ENCODE assay signal across 11 mouse cellular contexts in the genomic region with DNA sequence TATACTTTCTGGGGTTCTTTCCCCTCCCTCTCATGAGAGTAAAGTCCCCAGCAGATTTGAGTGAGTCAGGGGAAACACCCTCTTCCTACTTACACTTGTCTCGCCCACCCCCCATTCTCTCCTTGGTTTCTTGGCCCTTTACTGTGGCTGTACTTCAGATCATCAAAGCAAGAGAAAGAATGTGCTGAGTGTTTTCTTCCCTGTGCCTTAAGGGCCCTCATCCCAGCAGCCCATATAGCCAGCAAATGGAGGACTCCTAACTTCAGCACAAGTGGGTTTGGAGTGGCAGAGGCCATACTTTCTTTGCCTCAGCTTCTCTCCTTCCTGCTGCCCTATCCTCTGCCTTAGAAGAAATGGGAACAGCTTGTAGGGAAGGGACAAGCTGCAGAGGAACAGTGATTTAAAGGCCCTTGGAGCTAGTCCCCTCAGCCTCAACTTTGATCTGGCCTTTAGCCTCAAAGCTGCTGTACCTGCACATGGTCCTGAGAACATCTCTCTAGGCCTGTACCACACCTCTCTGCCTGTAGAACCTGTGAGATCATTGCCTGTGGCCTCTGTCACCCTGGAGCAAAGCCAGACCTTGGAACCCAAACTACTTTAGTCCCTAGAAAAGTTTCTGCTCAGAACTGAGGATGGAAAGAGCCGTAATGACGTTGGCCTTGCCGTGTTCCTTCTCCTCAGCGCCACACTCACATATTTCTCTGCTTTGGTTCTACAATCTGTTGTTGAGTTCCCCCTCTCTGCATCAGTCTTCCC. TPM values are rescaled to one million over a fixed set of nuclear protein-coding genes. Genes with fewer than 3 reads are reported as not detected.
DNase-seq lines count a peak whose midpoint lies in the region; ATAC-seq and TF ChIP-seq lines count a peak whose summit lies in the region.
"Had no signal": no experiment of that assay in that cellular context is flagged by ENCODE, and none has a peak within 500 bp of the region (broad histone marks: within the 10 kb centered on the region; RNA-seq: fewer than 3 reads in every experiment).

No protein-coding gene starts in this region.

- no peak for TF ChIP-seq CTCF in kidney, postnatal 0 days (IDR thresholded peaks at IDR 0.05; ENCODE audit: low read depth)
- TF ChIP-seq CTCF in intestine, postnatal 0 days (IDR thresholded peaks at IDR 0.05; ENCODE audit: low read depth), result no peak
- no peak for TF ChIP-seq CTCF in midbrain, postnatal 0 days (IDR thresholded peaks at IDR 0.05)

- H3K27me3 ChIP-seq in kidney, postnatal 0 days (ENCODE audit: insufficient read depth, low read length), result no peaks in the 10 kb centered on the region
- no peaks in the 10 kb centered on the region for H3K27me3 ChIP-seq in forebrain, embryonic 11.5 days (ENCODE audit: control insufficient read depth, insufficient read depth, low read length)
- no peaks in the 10 kb centered on the region for H3K27me3 ChIP-seq in intestine, postnatal 0 days (replicated peaks; ENCODE audit: control insufficient read depth, insufficient read depth, low read length)
- H3K27me3 ChIP-seq in midbrain, postnatal 0 days (ENCODE audit: insufficient read depth, low read length), result no peaks in the 10 kb centered on the region

- ATAC-seq in kidney, postnatal 0 days (replicated peaks; ENCODE audit: low FRiP score, low read depth), result no peak
- no peak for ATAC-seq in forebrain, embryonic 11.5 days (replicated peaks; ENCODE audit: low FRiP score)
- ATAC-seq in intestine, postnatal 0 days, result no peak
- no peak for ATAC-seq in midbrain, postnatal 0 days (ENCODE audit: low FRiP score)

- no peaks in the 10 kb centered on the region for H3K9me3 ChIP-seq in kidney, postnatal 0 days (replicated peaks; ENCODE audit: low read length)
- no peaks in the 10 kb centered on the region for H3K9me3 ChIP-seq in forebrain, embryonic 11.5 days (ENCODE audit: control insufficient read depth, low read length)
- no peaks in the 10 kb centered on the region for H3K9me3 ChIP-seq in intestine, postnatal 0 days (ENCODE audit: control insufficient read depth)
- no peaks in the 10 kb centered on the region for H3K9me3 ChIP-seq in midbrain, postnatal 0 days (ENCODE audit: low read length)

- H3K4me2 ChIP-seq in kidney, postnatal 0 days (ENCODE audit: low read length), result no peak overlapping the region
- H3K4me2 ChIP-seq in forebrain, embryonic 11.5 days (ENCODE audit: low read depth, low read length, severe bottlenecking), result peak overlapping the region; percentile 56
- no peak overlapping the region for H3K4me2 ChIP-seq in intestine, postnatal 0 days (replicated peaks; ENCODE audit: low read depth)
- no peak overlapping the region for H3K4me2 ChIP-seq in midbrain, postnatal 0 days (ENCODE audit: low read depth, low read length, poor library complexity, severe bottlenecking)

- H3K27ac ChIP-seq in kidney, postnatal 0 days, result 0 out of 2 replicates have a peak overlapping the region, but pooled peaks have one; percentile 73
- H3K27ac ChIP-seq in forebrain, embryonic 11.5 days (ENCODE audit: low read depth, low read length), result peak overlapping the region; percentile 99
- H3K27ac ChIP-seq in intestine, postnatal 0 days (ENCODE audit: low read depth, low read length), result 0 out of 2 replicates have a peak overlapping the region, but pooled peaks have one; percentile 15
- H3K27ac ChIP-seq in midbrain, postnatal 0 days (ENCODE audit: low read depth, low read length), result peak overlapping the region; percentile 97

- H3K36me3 ChIP-seq in kidney, postnatal 0 days (ENCODE audit: insufficient read depth, low read length), result 0 out of 2 replicates have a peak, but pooled peaks cover 12% of the 10 kb centered on the region
- no peaks in the 10 kb centered on the region for H3K36me3 ChIP-seq in forebrain, embryonic 11.5 days (ENCODE audit: control insufficient read depth, insufficient read depth, low read length)
- peaks cover 46% of the 10 kb centered on the region for H3K36me3 ChIP-seq in intestine, postnatal 0 days (ENCODE audit: control insufficient read depth, insufficient read depth)
- H3K36me3 ChIP-seq in midbrain, postnatal 0 days (ENCODE audit: insufficient read depth, low read length), result peaks cover 6% of the 10 kb centered on the region; the same call in 1 of the 2 replicates

- no peak for DNase-seq in kidney, postnatal 0 days (ENCODE audit: low spot score)
- DNase-seq in kidney, postnatal 25 days, result no peak
- DNase-seq in forebrain, embryonic 11.5 days (ENCODE audit: low spot score), result no peak
- no peak for DNase-seq in midbrain, postnatal 0 days (ENCODE audit: low spot score)
- no peak for DNase-seq in urinary bladder, postnatal 36 days (ENCODE audit: low spot score in 2 of 2)
- DNase-seq in liver, result no peak
- no peak for DNase-seq in spleen, adult 12 weeks (ENCODE audit: low spot score)
- DNase-seq: heart, postnatal 10 days had no signal

- no peak overlapping the region for H3K9ac ChIP-seq in kidney, postnatal 0 days (ENCODE audit: low read depth, low read length)
- H3K9ac ChIP-seq in forebrain, embryonic 11.5 days (ENCODE audit: low read length), result peak overlapping the region; percentile 60
- H3K9ac ChIP-seq in intestine, postnatal 0 days (ENCODE audit: low read depth, low read length), result no peak overlapping the region
- peak overlapping the region; percentile 53; the same call in 1 of the 2 replicates for H3K9ac ChIP-seq in midbrain, postnatal 0 days (replicated peaks; ENCODE audit: low read length, poor library complexity, severe bottlenecking)

- H3K4me1 ChIP-seq in kidney, postnatal 0 days (replicated peaks; ENCODE audit: insufficient read depth, low read length), result peaks cover 55% of the 10 kb centered on the region
- H3K4me1 ChIP-seq in forebrain, embryonic 11.5 days (replicated peaks; ENCODE audit: control insufficient read depth, insufficient read depth, low read length), result peaks cover 64% of the 10 kb centered on the region
- H3K4me1 ChIP-seq in intestine, postnatal 0 days (replicated peaks; ENCODE audit: control insufficient read depth, insufficient read depth, low read length), result peaks cover 3% of the 10 kb centered on the region; the same call in 1 of the 2 replicates
- peaks cover 42% of the 10 kb centered on the region for H3K4me1 ChIP-seq in midbrain, postnatal 0 days (ENCODE audit: insufficient read depth, low read length)

- no peak overlapping the region for H3K4me3 ChIP-seq in kidney, postnatal 0 days (replicated peaks; ENCODE audit: low read depth, low read length)
- H3K4me3 ChIP-seq in forebrain, embryonic 11.5 days (ENCODE audit: low read depth, low read length), result no peak overlapping the region
- no peak overlapping the region for H3K4me3 ChIP-seq in intestine, postnatal 0 days (ENCODE audit: low read depth, low read length)
- no peak overlapping the region for H3K4me3 ChIP-seq in midbrain, postnatal 0 days (ENCODE audit: low read depth, low read length)

- WGBS in kidney, postnatal 0 days, result 65% methylated on average over 5 of the region's 5 CpGs
- 76% methylated on average over 5 of the region's 5 CpGs for WGBS in forebrain, embryonic 11.5 days
- WGBS in intestine, postnatal 0 days, result 80% methylated on average over 5 of the region's 5 CpGs
- 50% methylated on average over 5 of the region's 5 CpGs for WGBS in midbrain, postnatal 0 days

RNA-seq across cellular contexts. Expression of a gene that starts 11.4 kb away (rescaled TPM):
- 0.47 and 0.65 TPM in 2 replicates for polyA plus RNA-seq in kidney, postnatal 0 days (2015; fragmentation: Nextera tagmentation; extraction: Ambion mirVana)
- not detected in 2 replicates for polyA plus RNA-seq in forebrain, embryonic 11.5 days (2014; fragmentation: Nextera tagmentation; extraction: Ambion mirVana)
- not detected in 2 replicates for polyA plus RNA-seq in intestine, postnatal 0 days (2015; fragmentation: Nextera tagmentation; extraction: Ambion mirVana)
- 0.27 TPM in 1 of 2 replicates, not detected in the other for total RNA-seq in midbrain, postnatal 0 days (2014; rRNA removed)
- polyA plus RNA-seq in midbrain, postnatal 0 days (2015; fragmentation: Nextera tagmentation; extraction: Ambion mirVana), result 0.29 and 0.37 TPM in 2 replicates
- total RNA-seq: heart, postnatal 10 days; neutrophil, adult 5-6 weeks had no signal

RNA-seq across cellular contexts. Expression of a gene that starts 26.5 kb away (rescaled TPM):
- polyA plus RNA-seq in kidney, postnatal 0 days (2015; fragmentation: Nextera tagmentation; extraction: Ambion mirVana), result 237 and 263 TPM in 2 replicates
- 265 TPM in 2 replicates for polyA plus RNA-seq in forebrain, embryonic 11.5 days (2014; fragmentation: Nextera tagmentation; extraction: Ambion mirVana)
- polyA plus RNA-seq in intestine, postnatal 0 days (2015; fragmentation: Nextera tagmentation; extraction: Ambion mirVana), result 248 and 253 TPM in 2 replicates
- total RNA-seq in midbrain, postnatal 0 days (2014; rRNA removed), result 127 and 151 TPM in 2 replicates
- 178 and 184 TPM in 2 replicates for polyA plus RNA-seq in midbrain, postnatal 0 days (2015; fragmentation: Nextera tagmentation; extraction: Ambion mirVana)

RNA-seq across cellular contexts. Expression of a gene that starts 40.8 kb away (rescaled TPM):
- polyA plus RNA-seq in kidney, postnatal 0 days (2015; fragmentation: Nextera tagmentation; extraction: Ambion mirVana), result 1.9 and 2.8 TPM in 2 replicates
- 6.6 and 7.6 TPM in 2 replicates for polyA plus RNA-seq in forebrain, embryonic 11.5 days (2014; fragmentation: Nextera tagmentation; extraction: Ambion mirVana)
- 0.82 and 0.90 TPM in 2 replicates for polyA plus RNA-seq in intestine, postnatal 0 days (2015; fragmentation: Nextera tagmentation; extraction: Ambion mirVana)
- 0.99 and 3.2 TPM in 2 replicates for total RNA-seq in midbrain, postnatal 0 days (2014; rRNA removed)
- 0.26 and 0.32 TPM in 2 replicates for polyA plus RNA-seq in midbrain, postnatal 0 days (2015; fragmentation: Nextera tagmentation; extraction: Ambion mirVana)
- total RNA-seq: left cerebral cortex, postnatal 10 days had no signal

RNA-seq across cellular contexts. Expression of a gene that starts 40.9 kb away (rescaled TPM):
- polyA plus RNA-seq in kidney, postnatal 0 days (2015; fragmentation: Nextera tagmentation; extraction: Ambion mirVana), result 11.3 and 11.8 TPM in 2 replicates
- 27.4 and 27.8 TPM in 2 replicates for polyA plus RNA-seq in forebrain, embryonic 11.5 days (2014; fragmentation: Nextera tagmentation; extraction: Ambion mirVana)
- 2.9 and 3.1 TPM in 2 replicates for polyA plus RNA-seq in intestine, postnatal 0 days (2015; fragmentation: Nextera tagmentation; extraction: Ambion mirVana)
- 22.0 and 26.5 TPM in 2 replicates for total RNA-seq in midbrain, postnatal 0 days (2014; rRNA removed)
- 26.9 and 28.8 TPM in 2 replicates for polyA plus RNA-seq in midbrain, postnatal 0 days (2015; fragmentation: Nextera tagmentation; extraction: Ambion mirVana)

RNA-seq across cellular contexts. Expression of a gene that starts 58.8 kb away (rescaled TPM):
- polyA plus RNA-seq in kidney, postnatal 0 days (2015; fragmentation: Nextera tagmentation; extraction: Ambion mirVana), result 705 and 720 TPM in 2 replicates
- polyA plus RNA-seq in forebrain, embryonic 11.5 days (2014; fragmentation: Nextera tagmentation; extraction: Ambion mirVana), result 1,395 and 1,473 TPM in 2 replicates
- 219 and 224 TPM in 2 replicates for polyA plus RNA-seq in intestine, postnatal 0 days (2015; fragmentation: Nextera tagmentation; extraction: Ambion mirVana)
- 142 and 190 TPM in 2 replicates for total RNA-seq in midbrain, postnatal 0 days (2014; rRNA removed)
- 540 and 609 TPM in 2 replicates for polyA plus RNA-seq in midbrain, postnatal 0 days (2015; fragmentation: Nextera tagmentation; extraction: Ambion mirVana)

Comparison
In these comparisons a context has a peak if more than half of its experiments do, and no peak if none do; other contexts are left out.
1. H3K27ac ChIP-seq: peak in every context shown above with its lines; median percentile 99 in forebrain, embryonic 11.5 days; 97 in midbrain, postnatal 0 days; 73 in kidney, postnatal 0 days; 15 in intestine, postnatal 0 days.
2. H3K9ac ChIP-seq: peak in forebrain, embryonic 11.5 days (single experiment) and midbrain, postnatal 0 days (single experiment); none in kidney, postnatal 0 days (single experiment) and intestine, postnatal 0 days (single experiment).